10 mouse cellular contexts compared by ENCODE assay signal in the genomic region with DNA sequence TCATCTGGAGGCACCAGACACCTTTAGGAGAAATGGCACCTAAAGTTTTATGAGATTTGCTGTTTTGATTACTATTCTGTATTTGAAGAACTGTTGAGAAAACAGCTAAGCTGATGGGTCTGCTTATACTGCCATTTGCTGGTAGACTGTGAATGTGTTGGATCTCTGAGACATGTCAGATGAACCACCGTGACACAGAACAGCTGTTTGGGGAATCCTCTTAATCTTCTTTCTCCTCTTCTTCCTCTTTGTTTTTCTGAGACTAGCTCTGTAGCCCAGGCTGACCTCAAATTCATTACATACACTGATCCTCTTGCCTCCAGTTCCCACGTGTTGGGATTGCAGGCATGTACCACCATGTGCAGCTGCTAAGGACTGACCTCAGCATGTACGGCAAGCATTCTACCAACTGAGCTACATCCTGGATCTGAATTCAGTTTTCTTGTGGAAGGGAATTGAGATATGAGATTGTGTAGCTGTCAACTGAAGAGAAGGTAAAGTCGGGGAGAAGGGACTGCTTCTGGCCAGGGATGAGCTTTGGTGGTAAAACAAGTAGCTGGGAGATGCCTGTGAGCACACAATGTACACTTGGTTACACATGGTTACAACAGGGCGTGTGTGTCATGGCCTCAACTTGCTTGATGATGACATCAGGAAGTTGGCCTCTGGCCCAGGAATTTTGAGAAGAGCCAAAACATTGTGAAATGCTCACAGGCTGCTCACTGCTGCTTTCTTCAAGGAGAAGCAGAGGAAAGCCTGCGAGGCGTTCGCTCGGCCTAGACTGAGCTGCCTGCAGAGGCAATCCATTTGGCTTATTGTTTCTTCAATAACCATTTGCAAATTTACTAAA. TPM values are rescaled to one million over a fixed set of nuclear protein-coding genes. Genes with fewer than 3 reads are reported as not detected.
A peak's percentile ranks its signal among the peaks of the same experiment; 100 is the strongest.
DNase-seq lines count a peak whose midpoint lies in the region; ATAC-seq and TF ChIP-seq lines count a peak whose summit lies in the region.
"Had no signal": no experiment of that assay in that cellular context is flagged by ENCODE, and none has a peak within 500 bp of the region (broad histone marks: within the 10 kb centered on the region; RNA-seq: fewer than 3 reads in every experiment).

No protein-coding gene starts in this region.

- H3K9me3 ChIP-seq in forebrain, embryonic 11.5 days (ENCODE audit: control insufficient read depth, low read length), result no peaks in the 10 kb centered on the region

- H3K9ac ChIP-seq in forebrain, embryonic 11.5 days (ENCODE audit: low read length), result no peak overlapping the region

- no peak for TF ChIP-seq CTCF in layer of hippocampus, adult 2 months (conservative IDR thresholded peaks at IDR 0.05)

- H3K4me1 ChIP-seq in forebrain, embryonic 11.5 days (replicated peaks; ENCODE audit: control insufficient read depth, insufficient read depth, low read length), result no peaks in the 10 kb centered on the region

- H3K36me3 ChIP-seq in forebrain, embryonic 11.5 days (ENCODE audit: control insufficient read depth, insufficient read depth, low read length), result no peaks in the 10 kb centered on the region

- DNase-seq in layer of hippocampus, adult 11-12 months (ENCODE audit: low spot score), result peak; percentile 55
- no peak for DNase-seq in layer of hippocampus, adult 2 months (ENCODE audit: low spot score in 2 of 2)
- peak; percentile 48 to 69 for DNase-seq in adrenal gland, postnatal 4 days (ENCODE audit: low spot score in 2 of 2)
- DNase-seq in gastrocnemius, postnatal 4 days (ENCODE audit: low spot score in 2 of 2), result peak; percentile 55 to 82
- DNase-seq in kidney, adult 8-10 months, result peak; percentile 73 to 84
- DNase-seq in lung, postnatal 4 days, result peak; percentile 92 to 93
- DNase-seq in urinary bladder, postnatal 14 days (ENCODE audit: low spot score), result peak; percentile 95
- no peak for DNase-seq in forebrain, embryonic 11.5 days (ENCODE audit: low spot score)

- H3K4me2 ChIP-seq in forebrain, embryonic 11.5 days (ENCODE audit: low read depth, low read length, severe bottlenecking), result no peak overlapping the region

- no peak for ATAC-seq in forebrain, embryonic 11.5 days (replicated peaks; ENCODE audit: low FRiP score)

- WGBS in forebrain, embryonic 11.5 days, result 81% methylated on average over 9 of the region's 9 CpGs

- H3K4me3 ChIP-seq in layer of hippocampus, adult 2 months, result no peak overlapping the region
- no peak overlapping the region for H3K4me3 ChIP-seq in forebrain, embryonic 11.5 days (ENCODE audit: low read depth, low read length)

- H3K27me3 ChIP-seq in forebrain, embryonic 11.5 days (ENCODE audit: control insufficient read depth, insufficient read depth, low read length), result no peaks in the 10 kb centered on the region

- no peak overlapping the region for H3K27ac ChIP-seq in layer of hippocampus, adult 2 months
- H3K27ac ChIP-seq in forebrain, embryonic 11.5 days (ENCODE audit: low read depth, low read length), result no peak overlapping the region

RNA-seq across cellular contexts. Expression of gene Tas2r143, which starts 3.9 kb away (rescaled TPM):
- not detected for total RNA-seq in layer of hippocampus, adult 2 months (2021)
- total RNA-seq in adrenal gland, postnatal 4 days (2021), result 1 to 10 TPM; 2.7 TPM
- total RNA-seq in gastrocnemius, postnatal 4 days (2021), result under 1 TPM in 1 of 2 experiments, not detected in 1; 0.54 TPM
- polyA plus RNA-seq in forebrain, embryonic 11.5 days (2014; fragmentation: Nextera tagmentation; extraction: Ambion mirVana), result not detected in 2 replicates
- total RNA-seq: ES-E14 had no signal

RNA-seq across cellular contexts. Expression of gene Tas2r135, which starts 9.0 kb away (rescaled TPM):
- total RNA-seq in layer of hippocampus, adult 2 months (2021), result not detected
- total RNA-seq in adrenal gland, postnatal 4 days (2021), result 1 to 10 TPM; 1.2 to 1.8 TPM
- total RNA-seq in gastrocnemius, postnatal 4 days (2021), result not detected
- polyA plus RNA-seq in forebrain, embryonic 11.5 days (2014; fragmentation: Nextera tagmentation; extraction: Ambion mirVana), result not detected in 2 replicates
- total RNA-seq: ES-E14 had no signal
- polyA plus RNA-seq: large intestine, adult 2 months had no signal

RNA-seq across cellular contexts. Expression of gene Epha1, which starts 23.1 kb away (rescaled TPM):
- not detected for total RNA-seq in layer of hippocampus, adult 2 months (2021)
- 1 to 10 TPM; 3.2 to 4.9 TPM for total RNA-seq in adrenal gland, postnatal 4 days (2021)
- under 1 TPM; 0.27 to 0.57 TPM for total RNA-seq in gastrocnemius, postnatal 4 days (2021)
- 0.24 and 0.27 TPM in 2 replicates for polyA plus RNA-seq in forebrain, embryonic 11.5 days (2014; fragmentation: Nextera tagmentation; extraction: Ambion mirVana)

RNA-seq across cellular contexts. Expression of gene Tas2r126, which starts 38.1 kb away (rescaled TPM):
- total RNA-seq in layer of hippocampus, adult 2 months (2021), result not detected
- 1 to 10 TPM in 1 of 2 experiments, under 1 TPM in 1; 0.98 to 1.1 TPM for total RNA-seq in adrenal gland, postnatal 4 days (2021)
- under 1 TPM in 1 of 2 experiments, not detected in 1; 0.39 TPM for total RNA-seq in gastrocnemius, postnatal 4 days (2021)
- not detected in 2 replicates for polyA plus RNA-seq in forebrain, embryonic 11.5 days (2014; fragmentation: Nextera tagmentation; extraction: Ambion mirVana)
- total RNA-seq: ES-E14 had no signal
- polyA plus RNA-seq: large intestine, adult 2 months had no signal

RNA-seq across cellular contexts. Expression of gene Zyx, which starts 46.8 kb away (rescaled TPM):
- total RNA-seq in layer of hippocampus, adult 2 months (2021), result 10 to 100 TPM; 44.3 to 44.5 TPM
- 100 to 1,000 TPM; 106 to 111 TPM for total RNA-seq in adrenal gland, postnatal 4 days (2021)
- 100 to 1,000 TPM; 113 to 128 TPM for total RNA-seq in gastrocnemius, postnatal 4 days (2021)
- 86.1 and 90.0 TPM in 2 replicates for polyA plus RNA-seq in forebrain, embryonic 11.5 days (2014; fragmentation: Nextera tagmentation; extraction: Ambion mirVana)

Comparison
In these comparisons a context has a peak if more than half of its experiments do, and no peak if none do; other contexts are left out.
1. DNase-seq: peak in layer of hippocampus, adult 11-12 months (single experiment), adrenal gland, postnatal 4 days (2 of 2), gastrocnemius, postnatal 4 days (2 of 2), kidney, adult 8-10 months (2 of 2), lung, postnatal 4 days (2 of 2) and urinary bladder, postnatal 14 days (single experiment); none in layer of hippocampus, adult 2 months (0 of 2) and forebrain, embryonic 11.5 days (single experiment).